Mouse (Mus musculus) ES-Bruce4 (cell line): ENCODE results near the gene Adamts14. TPM values are rescaled to one million over a fixed set of nuclear protein-coding genes. Genes with fewer than 3 reads are reported as not detected.

ENCODE experiments used
- H3K27ac ChIP-seq: 2 replicates; pipeline ENCODE4 v1.5.1; 2012; ENCODE audit warnings: low read length, inconsistent platforms; ENCODE audit not compliant: insufficient read depth
- H3K27me3 ChIP-seq: 2 replicates; pipeline ENCODE4 v1.6.1; 2012; ENCODE audit warnings: mild to moderate bottlenecking, low read length, inconsistent platforms; ENCODE audit not compliant: control insufficient read depth, poor library complexity, insufficient read depth, severe bottlenecking
- H3K36me3 ChIP-seq: 2 replicates; pipeline ENCODE4 v1.6.1; 2012; ENCODE audit warnings: inconsistent platforms, mild to moderate bottlenecking, low read length, moderate library complexity; ENCODE audit not compliant: control insufficient read depth, poor library complexity, insufficient read depth, severe bottlenecking
- H3K4me1 ChIP-seq: one replicate; pipeline ENCODE4 v1.8.1; 2011; ENCODE audit warnings: low read length; ENCODE audit not compliant: control insufficient read depth, insufficient read depth
- H3K4me3 ChIP-seq: 2 replicates; pipeline ENCODE4 v1.5.1; 2011; ENCODE audit warnings: low read depth, mild to moderate bottlenecking, low read length
- H3K9ac ChIP-seq: 2 replicates; pipeline ENCODE4 v1.6.1; 2012; ENCODE audit warnings: low read depth, mild to moderate bottlenecking, inconsistent platforms; ENCODE audit not compliant: poor library complexity, severe bottlenecking
- H3K9me3 ChIP-seq: replicated peaks from 2 replicates; pipeline ENCODE4 v1.6.1; 2012; ENCODE audit warnings: mild to moderate bottlenecking, low read length, inconsistent platforms; ENCODE audit not compliant: control insufficient read depth, poor library complexity, insufficient read depth, severe bottlenecking
- CTCF ChIP-seq: IDR thresholded peaks from one replicate; pipeline ENCODE4 v1.8.1; 2011; ENCODE audit warnings: low read depth, low read length
- EP300 ChIP-seq: IDR thresholded peaks from 2 replicates; pipeline ENCODE4 v1.6.1; 2011; ENCODE audit warnings: low read depth, low read length; ENCODE audit not compliant: insufficient read depth
- POLR2A ChIP-seq: IDR thresholded peaks from one replicate; pipeline ENCODE4 v1.8.1; 2011; ENCODE audit warnings: low read length; ENCODE audit not compliant: insufficient read depth
- polyA plus RNA-seq: library from polyadenylated mRNA; stranded (reverse); fragments of >200 nt; gene quantifications from 2 replicates; pipeline ENCODE4 v1.2.4, GENCODE M21; 2011; ENCODE audit warnings: low read depth; ENCODE audit not compliant: missing spikeins, insufficient read depth, insufficient read length

Adamts14 gene
- polyA plus RNA-seq, 1 experiment, result 3.7 TPM

DNA sequence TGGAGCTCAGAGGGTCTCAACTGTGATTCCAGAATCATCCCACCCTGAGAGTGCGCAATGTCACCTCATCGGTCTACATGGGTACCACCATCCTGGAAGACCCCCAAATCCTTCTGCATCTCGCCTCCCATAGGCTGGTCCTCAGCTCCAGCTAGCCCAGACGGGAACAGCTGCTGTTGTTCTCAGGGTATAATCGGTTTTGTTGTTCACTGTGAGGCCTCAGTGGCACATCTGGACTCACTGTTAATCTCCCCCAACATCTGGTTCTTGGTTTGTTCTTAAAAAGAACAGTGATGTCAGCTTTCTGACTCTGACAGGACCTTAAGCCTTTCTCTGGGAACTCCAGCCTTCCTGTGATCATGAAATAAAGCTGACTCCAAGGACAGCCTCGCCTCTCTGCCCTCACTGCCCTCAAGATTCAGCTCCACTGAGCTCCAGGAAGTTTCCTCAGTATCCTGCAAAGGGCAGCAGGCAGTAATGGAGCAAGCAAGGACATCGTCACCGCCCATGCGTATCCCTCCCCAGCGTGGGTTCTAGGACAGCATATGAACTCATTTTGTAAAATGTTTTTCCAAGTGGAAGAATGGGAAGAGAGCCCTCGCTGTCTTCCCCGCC is 35.6 kb upstream of the Adamts14 start:
- no peak for TF ChIP-seq POLR2A
- no peak for TF ChIP-seq CTCF
- no peak for TF ChIP-seq EP300
- H3K4me3 ChIP-seq, result no peak overlapping the region
- H3K4me1 ChIP-seq, result no peaks in the 10 kb centered on the region
- no peaks in the 10 kb centered on the region for H3K9me3 ChIP-seq
- H3K27ac ChIP-seq, result no peak overlapping the region
- H3K9ac ChIP-seq, result no peak overlapping the region
- H3K36me3 ChIP-seq, result no peaks in the 10 kb centered on the region
- no peaks in the 10 kb centered on the region for H3K27me3 ChIP-seq

DNA sequence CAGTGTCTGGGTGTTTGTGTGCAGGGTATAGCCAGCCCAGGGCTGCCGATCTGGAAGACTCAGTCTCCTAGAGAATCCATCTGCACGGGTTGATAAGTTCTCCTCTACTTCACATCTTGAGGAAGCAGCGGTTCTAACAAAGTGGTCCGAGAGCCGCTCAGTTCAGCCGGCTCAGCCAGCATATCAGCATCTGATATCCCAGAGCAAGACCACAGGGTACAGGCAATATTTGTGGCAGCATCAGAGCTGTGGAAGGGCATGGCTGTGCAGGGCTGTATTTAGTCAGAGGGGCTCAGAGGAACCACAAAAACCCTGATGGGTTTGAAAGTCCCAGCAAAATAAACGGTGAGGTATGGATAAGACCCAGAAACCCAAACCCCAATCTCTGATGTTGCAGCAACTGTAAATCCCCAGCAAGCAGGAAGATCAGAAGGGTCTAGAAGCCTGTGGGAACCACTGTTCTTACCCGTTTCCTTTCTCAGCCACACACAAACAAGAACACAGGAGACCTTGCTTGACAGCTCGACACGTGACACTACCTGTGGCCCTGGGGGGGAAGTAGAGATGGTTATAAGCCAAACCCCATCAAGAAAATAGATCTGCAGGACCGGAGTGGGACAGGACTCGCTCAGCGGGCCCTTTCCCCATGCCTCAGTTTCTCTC is 32.8 kb upstream of the Adamts14 start:
- TF ChIP-seq EP300 (no peak), CTCF (no peak), POLR2A (no peak)
- no peaks in the 10 kb centered on the region for H3K4me1 ChIP-seq
- H3K27me3 ChIP-seq, result no peaks in the 10 kb centered on the region
- H3K36me3 ChIP-seq, result no peaks in the 10 kb centered on the region
- no peak overlapping the region for H3K4me3 ChIP-seq
- H3K27ac ChIP-seq, result no peak overlapping the region
- H3K9ac ChIP-seq, result no peak overlapping the region
- H3K9me3 ChIP-seq, result no peaks in the 10 kb centered on the region

DNA sequence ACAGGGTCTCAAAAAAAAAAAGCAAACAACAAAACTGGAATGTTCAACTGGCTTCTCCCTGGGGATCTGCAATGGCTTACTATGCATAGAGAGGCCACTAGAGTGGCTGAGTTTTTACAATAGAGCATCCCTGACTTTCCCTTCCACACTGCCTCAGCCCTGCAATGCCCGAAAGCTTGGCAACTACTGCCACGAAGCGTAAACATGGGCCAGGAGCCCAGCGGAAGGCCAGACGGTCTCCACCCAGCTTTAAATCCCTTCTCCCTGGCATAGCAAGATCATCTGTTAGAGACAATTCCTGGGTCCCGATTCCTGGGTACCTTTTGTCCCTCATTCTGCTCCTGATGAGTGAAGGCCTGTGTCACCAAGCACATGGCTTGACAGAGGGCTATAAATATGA is 30.8 kb upstream of the Adamts14 start:
- no peaks in the 10 kb centered on the region for H3K36me3 ChIP-seq
- no peaks in the 10 kb centered on the region for H3K4me1 ChIP-seq
- H3K27ac ChIP-seq, result no peak overlapping the region
- H3K9ac ChIP-seq, result no peak overlapping the region
- TF ChIP-seq CTCF (no peak), POLR2A (no peak), EP300 (no peak)
- H3K9me3 ChIP-seq, result no peaks in the 10 kb centered on the region
- H3K27me3 ChIP-seq, result no peaks in the 10 kb centered on the region
- H3K4me3 ChIP-seq, result no peak overlapping the region

DNA sequence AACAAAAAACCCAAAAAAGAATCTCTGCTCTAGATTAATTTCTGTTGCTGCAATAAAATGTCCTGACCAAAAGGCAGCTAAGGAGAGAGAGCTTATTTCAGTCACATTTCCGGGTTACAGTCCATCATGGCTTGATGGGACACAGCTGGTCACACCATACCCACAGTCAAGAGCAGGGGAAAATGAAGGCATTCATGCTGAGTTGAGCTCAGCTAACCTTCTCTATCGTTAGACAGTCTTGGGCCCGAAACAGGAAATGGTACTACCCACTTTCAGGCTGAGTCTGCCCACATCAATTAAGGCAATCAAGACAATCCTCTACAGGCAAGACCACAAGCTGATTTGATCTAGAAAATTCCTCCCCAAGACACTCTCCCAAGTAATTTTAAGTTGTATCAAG is 27.8 kb upstream of the Adamts14 start:
- no peak overlapping the region for H3K9ac ChIP-seq
- no peaks in the 10 kb centered on the region for H3K27me3 ChIP-seq
- H3K4me3 ChIP-seq, result no peak overlapping the region
- no peaks in the 10 kb centered on the region for H3K4me1 ChIP-seq
- H3K36me3 ChIP-seq, result no peaks in the 10 kb centered on the region
- H3K9me3 ChIP-seq, result no peaks in the 10 kb centered on the region
- H3K27ac ChIP-seq, result no peak overlapping the region
- TF ChIP-seq POLR2A (no peak), CTCF (no peak), EP300 (no peak)

DNA sequence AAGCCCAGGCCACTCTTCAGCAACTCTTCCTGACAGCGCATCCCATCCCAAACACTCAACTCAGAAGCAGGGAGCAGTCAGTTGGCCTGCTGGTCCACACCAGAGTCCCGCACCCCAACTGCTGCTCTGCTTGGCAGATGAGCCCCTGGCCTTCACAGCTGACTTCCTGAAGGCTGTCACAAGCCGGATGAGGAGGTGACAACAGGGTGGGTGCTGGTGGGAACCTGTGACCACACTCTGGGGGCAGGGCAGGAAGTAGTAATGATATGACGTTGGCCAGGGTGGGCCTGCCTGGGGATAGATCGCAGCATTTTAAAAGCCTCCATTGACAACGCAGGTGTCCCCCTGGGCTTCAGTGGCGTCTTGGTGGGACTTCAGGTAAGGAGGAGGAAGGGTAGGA is 24.2 kb upstream of the Adamts14 start, which contains the start of gene Prf1:
TSS of gene Prf1 (plus strand) at position 357 of the 400 bp plus-strand sequence.
- Histone ChIP-seq H3K27me3 (no peaks in the 10 kb centered on the region), H3K4me1 (no peaks in the 10 kb centered on the region), H3K4me3 (no peak within 1 kb of the TSS), H3K36me3 (no peaks in the 10 kb centered on the region), H3K27ac (no peak within 1 kb of the TSS), H3K9ac (no peak within 1 kb of the TSS), H3K9me3 (no peaks in the 10 kb centered on the region)
- no peak for TF ChIP-seq CTCF
- no peak for TF ChIP-seq EP300
- no peak for TF ChIP-seq POLR2A
